Mouse (Mus musculus) myocyte (in vitro differentiated cells): ENCODE data around the gene Olfr522. TPM values are rescaled to one million over a fixed set of nuclear protein-coding genes. Genes with fewer than 3 reads are reported as not detected.

Source experiments
- H3K27me3 ChIP-seq: one replicate; pipeline ENCODE4 v1.6.1; 2011; ENCODE audit not compliant: control insufficient read depth, insufficient read depth, insufficient read length
- H3K36me3 ChIP-seq: one replicate; pipeline ENCODE4 v1.6.1; 2011; ENCODE audit not compliant: control insufficient read depth, insufficient read depth
- H3K4me2 ChIP-seq: one replicate; pipeline ENCODE4 v1.6.1; 2011; ENCODE audit warnings: low read depth, control low read depth
- H3K4me3 ChIP-seq: one replicate; pipeline ENCODE4 v1.5.1; 2011; ENCODE audit warnings: mild to moderate bottlenecking, control low read depth, moderate library complexity
- H3K79me2 ChIP-seq: one replicate; pipeline ENCODE4 v1.6.1; 2011; ENCODE audit not compliant: control insufficient read depth, insufficient read depth
- H3ac ChIP-seq: one replicate; pipeline ENCODE4 v1.6.1; 2011; ENCODE audit not compliant: control insufficient read depth, insufficient read length
- CEBPB ChIP-seq: IDR thresholded peaks from 2 replicates; pipeline ENCODE4 v1.6.1; 2011; ENCODE audit warnings: mild to moderate bottlenecking, moderate library complexity; ENCODE audit not compliant: poor library complexity, insufficient read depth, severe bottlenecking
- E2F4 ChIP-seq: IDR thresholded peaks from one replicate; pipeline ENCODE4 v1.6.1; 2011; ENCODE audit warnings: mild to moderate bottlenecking, control low read depth, moderate library complexity; ENCODE audit not compliant: insufficient read depth
- MAX ChIP-seq: IDR thresholded peaks from one replicate; pipeline ENCODE4 v1.6.1; 2011; ENCODE audit warnings: low read depth, mild to moderate bottlenecking, control low read depth
- MYOD1 ChIP-seq, 3 experiments: IDR thresholded peaks; one replicate each; pipeline ENCODE4 v1.6.1; 2011; ENCODE audit warnings: control low read depth in 2 of 3, low read depth in 2 of 3, mild to moderate bottlenecking in 2 of 3, moderate library complexity in 1 of 3; ENCODE audit not compliant: insufficient read length in 2 of 3, control insufficient read depth in 1 of 3
- MYOG ChIP-seq, 3 experiments: IDR thresholded peaks; one replicate each; pipeline ENCODE4 v1.6.1; 2011; ENCODE audit warnings: control low read depth in 2 of 3, low read depth in 2 of 3, mild to moderate bottlenecking in 2 of 3; ENCODE audit not compliant: insufficient read length in 2 of 3, control insufficient read depth in 1 of 3, insufficient read depth in 1 of 3
- POLR2A ChIP-seq: IDR thresholded peaks from one replicate; pipeline ENCODE4 v1.6.1; 2011; ENCODE audit warnings: low read depth, mild to moderate bottlenecking, control low read depth, moderate library complexity; ENCODE audit not compliant: insufficient read length
- POLR2AphosphoS2 ChIP-seq: IDR thresholded peaks from one replicate; pipeline ENCODE4 v1.6.1; 2011; ENCODE audit warnings: low read depth, control low read depth; ENCODE audit not compliant: insufficient read length
- REST ChIP-seq: IDR thresholded peaks from one replicate; pipeline ENCODE4 v1.6.1; 2011; ENCODE audit warnings: mild to moderate bottlenecking, control low read depth, moderate library complexity; ENCODE audit not compliant: insufficient read depth, insufficient read length
- SRF ChIP-seq: IDR thresholded peaks from one replicate; pipeline ENCODE4 v1.6.1; 2011; ENCODE audit warnings: low read depth; ENCODE audit not compliant: control insufficient read depth, insufficient read length
- TCF12 ChIP-seq: IDR thresholded peaks from one replicate; pipeline ENCODE4 v1.6.1; 2011; ENCODE audit warnings: mild to moderate bottlenecking, control low read depth; ENCODE audit not compliant: poor library complexity, insufficient read depth, severe bottlenecking
- TCF3 ChIP-seq: IDR thresholded peaks from one replicate; pipeline ENCODE4 v1.6.1; 2011; ENCODE audit warnings: low read depth, control low read depth; ENCODE audit not compliant: insufficient read length
- USF1 ChIP-seq: IDR thresholded peaks from one replicate; pipeline ENCODE4 v1.6.1; 2011; ENCODE audit warnings: low read depth, mild to moderate bottlenecking, control low read depth, moderate library complexity
- polyA plus RNA-seq: library from polyadenylated mRNA; unstranded; fragments of >200 nt; fragmentation: generic; extraction: Trizol; gene quantifications from one replicate; pipeline ENCODE4 v1.2.1, GENCODE M21; 2012; ENCODE audit warnings: missing spikeins

Gene Olfr522
- polyA plus RNA-seq, 1 experiment = not detected

DNA sequence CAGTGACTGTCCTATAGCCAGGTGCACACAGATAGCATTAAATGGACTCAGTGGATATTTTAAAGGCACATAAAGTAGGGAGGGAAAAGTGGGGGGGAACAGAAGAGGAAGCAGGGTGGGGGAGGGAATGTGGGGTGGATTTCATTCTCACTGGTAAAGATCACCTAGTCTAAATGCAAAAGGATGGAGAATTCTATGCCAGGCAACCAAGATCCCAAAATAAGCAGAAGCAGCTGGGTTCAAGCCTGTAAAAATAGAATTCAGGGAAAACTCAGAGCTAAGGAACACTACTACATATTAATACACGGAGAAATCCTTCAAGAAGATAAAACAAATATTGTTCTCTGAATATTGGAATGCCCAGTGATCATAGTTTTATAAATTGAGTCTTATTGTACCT lies 3.4 kb upstream of the Olfr522 start:
- no peak overlapping the region for H3ac ChIP-seq
- H3K27me3 ChIP-seq = no peaks in the 10 kb centered on the region
- H3K4me2 ChIP-seq = no peak overlapping the region
- H3K79me2 ChIP-seq = no peaks in the 10 kb centered on the region
- H3K36me3 ChIP-seq = no peaks in the 10 kb centered on the region
- no peak overlapping the region for H3K4me3 ChIP-seq
- TF ChIP-seq CEBPB (no peak), TCF3 (no peak), SRF (no peak), REST (no peak), MYOD1 (IDR thresholded peaks at IDR 0.05; ENCODE audit: control insufficient read depth in 1 of 3, insufficient read length in 2 of 3, low read depth in 2 of 3) (no peak), POLR2AphosphoS2 (no peak), POLR2A (no peak), E2F4 (no peak), MYOG (IDR thresholded peaks at IDR 0.05; ENCODE audit: control insufficient read depth in 1 of 3, insufficient read depth in 1 of 3, insufficient read length in 2 of 3, low read depth in 2 of 3) (no peak), TCF12 (no peak), USF1 (no peak), MAX (no peak)

DNA sequence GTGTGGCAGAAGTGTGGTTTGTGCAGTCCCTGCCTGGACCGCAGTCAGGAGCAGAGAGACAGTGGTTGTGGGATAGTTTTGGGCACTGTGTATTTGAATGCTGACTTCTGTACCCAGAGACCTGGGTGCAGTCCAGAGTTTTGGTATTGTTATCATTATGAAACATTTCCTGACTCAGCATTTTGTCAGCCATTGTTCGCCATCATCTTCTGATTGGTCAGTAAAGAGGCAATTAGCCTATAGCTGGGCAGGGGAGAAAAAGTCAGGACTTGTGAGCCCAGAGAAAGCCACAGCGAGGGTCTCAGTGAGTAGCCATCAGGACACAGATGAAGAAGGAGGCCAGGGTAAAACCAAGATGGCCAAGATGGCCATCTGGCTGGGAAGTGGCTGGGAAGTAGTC lies 4.2 kb downstream of the Olfr522 start:
- Histone ChIP-seq H3K79me2 (no peaks in the 10 kb centered on the region), H3K4me2 (no peak overlapping the region), H3ac (no peak overlapping the region), H3K4me3 (no peak overlapping the region), H3K36me3 (no peaks in the 10 kb centered on the region), H3K27me3 (peaks cover 12% of the 10 kb centered on the region)
- TF ChIP-seq TCF12 (no peak), MYOD1 (IDR thresholded peaks at IDR 0.05; ENCODE audit: control insufficient read depth in 1 of 3, insufficient read length in 2 of 3, low read depth in 2 of 3) (no peak), SRF (no peak)

DNA sequence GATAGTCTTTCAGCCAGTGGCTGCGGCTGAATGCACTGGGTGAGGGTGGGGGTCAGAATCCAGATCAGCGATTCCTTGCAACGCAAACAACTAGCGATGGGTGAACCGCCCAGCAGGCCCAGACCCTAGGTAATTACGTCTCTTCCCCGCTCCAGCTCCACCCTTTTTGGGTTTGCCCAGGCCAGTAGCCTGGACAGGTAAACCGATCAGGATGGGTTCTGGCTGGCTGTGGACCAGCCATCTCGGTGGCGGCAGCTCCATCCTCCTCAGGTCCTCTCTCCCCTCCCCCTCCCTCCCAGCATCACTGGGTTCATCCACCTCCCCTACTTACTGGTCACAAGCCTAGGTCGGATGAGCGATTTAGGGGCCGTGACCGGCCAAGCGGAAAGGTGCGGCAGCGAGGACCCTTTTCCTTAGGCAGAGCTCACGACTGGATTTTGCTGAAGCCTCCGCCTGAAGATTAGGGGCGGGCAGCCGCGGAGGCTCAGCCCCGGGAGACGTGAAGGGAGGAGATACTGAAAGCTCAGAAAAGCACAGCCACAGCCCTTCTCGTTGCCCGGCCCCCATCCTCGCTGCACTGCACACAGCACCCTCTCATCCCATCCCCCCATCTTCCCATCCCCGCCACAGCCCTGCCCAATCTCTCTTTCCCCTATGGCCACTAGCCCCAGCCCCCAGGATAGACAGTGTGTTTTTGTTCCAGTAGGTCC lies 10.2 kb downstream of the Olfr522 start, which contains the start of gene Sprn:
TSS of gene Sprn (minus strand) at position 660 of the 710 bp plus-strand sequence.
- no peak within 1 kb of the TSS for H3ac ChIP-seq
- no peaks in the 10 kb centered on the region for H3K79me2 ChIP-seq
- H3K4me2 ChIP-seq = no peak within 1 kb of the TSS
- TF ChIP-seq MYOD1 (IDR thresholded peaks at IDR 0.05; ENCODE audit: control insufficient read depth in 1 of 3, insufficient read length in 2 of 3, low read depth in 2 of 3) (no peak), TCF12 (no peak), POLR2AphosphoS2 (no peak), POLR2A (no peak), MAX (no peak), MYOG (IDR thresholded peaks at IDR 0.05; ENCODE audit: control insufficient read depth in 1 of 3, insufficient read depth in 1 of 3, insufficient read length in 2 of 3, low read depth in 2 of 3) (no peak), TCF3 (no peak), SRF (no peak), USF1 (no peak), REST (no peak), E2F4 (no peak), CEBPB (no peak)
- H3K4me3 ChIP-seq = no peak within 1 kb of the TSS
- H3K36me3 ChIP-seq = no peaks in the 10 kb centered on the region
- H3K27me3 ChIP-seq = peaks cover 5% of the 10 kb centered on the region

DNA sequence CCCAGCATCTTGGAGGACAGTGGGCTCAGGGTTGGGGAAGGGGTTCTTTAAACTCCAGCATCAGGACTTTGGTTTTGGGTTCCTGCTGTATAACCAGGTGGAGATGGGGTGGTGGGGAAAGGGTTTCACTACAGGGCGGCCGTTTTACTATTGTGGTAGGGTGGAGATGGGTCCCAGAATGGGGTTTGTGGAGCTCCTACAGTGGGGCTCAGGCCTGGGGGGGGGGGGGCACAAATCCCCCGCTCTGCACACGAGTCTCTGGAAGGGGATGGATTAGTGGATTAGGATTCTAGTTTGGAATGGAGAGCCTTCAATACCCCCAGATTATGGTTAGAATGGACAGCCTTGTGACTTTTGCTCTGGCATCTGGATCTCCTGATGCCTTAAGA lies 10.7 kb downstream of the Olfr522 start:
- no peaks in the 10 kb centered on the region for H3K36me3 ChIP-seq
- H3K4me2 ChIP-seq = no peak overlapping the region
- H3ac ChIP-seq = no peak overlapping the region
- no peaks in the 10 kb centered on the region for H3K79me2 ChIP-seq
- H3K4me3 ChIP-seq = no peak overlapping the region
- peaks cover 5% of the 10 kb centered on the region for H3K27me3 ChIP-seq
- TF ChIP-seq POLR2A (no peak), SRF (no peak), REST (no peak), POLR2AphosphoS2 (no peak), E2F4 (no peak), MAX (no peak), USF1 (no peak), TCF3 (no peak), TCF12 (no peak), MYOG (IDR thresholded peaks at IDR 0.05; ENCODE audit: control insufficient read depth in 1 of 3, insufficient read depth in 1 of 3, insufficient read length in 2 of 3, low read depth in 2 of 3) (no peak), MYOD1 (IDR thresholded peaks at IDR 0.05; ENCODE audit: control insufficient read depth in 1 of 3, insufficient read length in 2 of 3, low read depth in 2 of 3) (no peak), CEBPB (no peak)

DNA sequence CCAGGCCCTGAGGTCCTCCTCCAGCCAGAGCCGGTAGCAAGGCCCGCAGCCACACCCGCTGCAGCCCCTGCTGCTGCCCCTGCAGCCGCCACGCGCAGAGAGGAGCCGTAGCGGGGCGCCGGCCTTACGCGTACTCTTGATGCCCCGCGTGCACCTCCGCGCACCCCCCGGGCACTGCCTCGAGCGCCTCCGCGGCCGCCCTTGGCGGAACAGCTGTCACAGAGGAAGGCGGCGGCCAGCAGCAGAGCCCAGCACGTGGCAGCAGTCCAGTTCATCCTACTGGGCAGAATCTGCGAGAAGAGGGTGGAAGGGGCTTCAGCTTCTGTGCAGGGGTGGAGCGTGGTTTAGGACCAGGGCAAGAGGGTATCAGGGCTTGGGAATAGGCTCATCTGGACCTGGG lies 11.2 kb downstream of the Olfr522 start:
- Histone ChIP-seq H3K27me3 (peaks cover 5% of the 10 kb centered on the region), H3K36me3 (no peaks in the 10 kb centered on the region), H3K4me2 (no peak overlapping the region), H3K4me3 (no peak overlapping the region), H3ac (no peak overlapping the region), H3K79me2 (no peaks in the 10 kb centered on the region)
- no peak for TF ChIP-seq POLR2AphosphoS2
